Mouse (Mus musculus) G1E-ER4 (cell line): Measurements from ENCODE around the gene Ggnbp2. TPM values are rescaled to one million over a fixed set of nuclear protein-coding genes. Genes with fewer than 3 reads are reported as not detected.

Experiments
- GATA1 ChIP-seq: IDR thresholded peaks from one replicate; pipeline ENCODE4 v1.8.0; 2012; ENCODE audit warnings: low read length, inconsistent platforms
- polyA plus RNA-seq: library from polyadenylated mRNA; stranded (reverse); fragments of >175 nt; gene quantifications from 2 replicates; pipeline ENCODE4 v1.2.3, GENCODE M21; 2012

The Ggnbp2 gene
- polyA plus RNA-seq, 1 experiment, result 164 TPM

- TF ChIP-seq GATA1, result no peak
These were observed 15.6 kb upstream of the Ggnbp2 start for GRCm38 (mm10) chr11:84886236-84886635.

GRCm38 (mm10) chr11:84885238-84885637, 14.6 kb upstream of the Ggnbp2 start:
- TF ChIP-seq GATA1, result no peak

- no peak for TF ChIP-seq GATA1
These were observed 11.7 kb upstream of the Ggnbp2 start for GRCm38 (mm10) chr11:84882346-84882745.

- TF ChIP-seq GATA1, result no peak
These were observed 10.4 kb upstream of the Ggnbp2 start for GRCm38 (mm10) chr11:84880971-84881370.

GRCm38 (mm10) chr11:84880465-84880961, 9.9 kb upstream of the Ggnbp2 start:
- TF ChIP-seq GATA1, result no peak

GRCm38 (mm10) chr11:84879772-84880464, 9.3 kb upstream of the Ggnbp2 start, which contains the start of the genes Myo19 and Pigw:
Gene Myo19 (plus strand): TSS chr11:84880148.
Gene Pigw (minus strand): TSS chr11:84880285.
- no peak for TF ChIP-seq GATA1

- no peak for TF ChIP-seq GATA1
These were observed 8.6 kb upstream of the Ggnbp2 start for GRCm38 (mm10) chr11:84879007-84879771.

GRCm38 (mm10) chr11:84873042-84873833, 2.6 kb upstream of the Ggnbp2 start:
- TF ChIP-seq GATA1, result no peak

- no peak for TF ChIP-seq GATA1
These were observed 992 bp upstream of the Ggnbp2 start for GRCm38 (mm10) chr11:84871548-84872069.

GRCm38 (mm10) chr11:84871046-84871445, 429 bp upstream of the Ggnbp2 start:
- no peak for TF ChIP-seq GATA1

GRCm38 (mm10) chr11:84869537-84870232, 932 bp downstream of the Ggnbp2 start:
- no peak for TF ChIP-seq GATA1

GRCm38 (mm10) chr11:84868786-84869259, 1.8 kb downstream of the Ggnbp2 start:
- TF ChIP-seq GATA1, result no peak

GRCm38 (mm10) chr11:84867586-84867985, 3.0 kb downstream of the Ggnbp2 start:
- TF ChIP-seq GATA1, result no peak

- TF ChIP-seq GATA1, result no peak
These were observed 5.3 kb downstream of the Ggnbp2 start for GRCm38 (mm10) chr11:84865268-84865667.

GRCm38 (mm10) chr11:84855285-84855684, 15.3 kb downstream of the Ggnbp2 start:
- no peak for TF ChIP-seq GATA1
